Comparison of ENCODE assay signal across 16 mouse cellular contexts in the genomic region with DNA sequence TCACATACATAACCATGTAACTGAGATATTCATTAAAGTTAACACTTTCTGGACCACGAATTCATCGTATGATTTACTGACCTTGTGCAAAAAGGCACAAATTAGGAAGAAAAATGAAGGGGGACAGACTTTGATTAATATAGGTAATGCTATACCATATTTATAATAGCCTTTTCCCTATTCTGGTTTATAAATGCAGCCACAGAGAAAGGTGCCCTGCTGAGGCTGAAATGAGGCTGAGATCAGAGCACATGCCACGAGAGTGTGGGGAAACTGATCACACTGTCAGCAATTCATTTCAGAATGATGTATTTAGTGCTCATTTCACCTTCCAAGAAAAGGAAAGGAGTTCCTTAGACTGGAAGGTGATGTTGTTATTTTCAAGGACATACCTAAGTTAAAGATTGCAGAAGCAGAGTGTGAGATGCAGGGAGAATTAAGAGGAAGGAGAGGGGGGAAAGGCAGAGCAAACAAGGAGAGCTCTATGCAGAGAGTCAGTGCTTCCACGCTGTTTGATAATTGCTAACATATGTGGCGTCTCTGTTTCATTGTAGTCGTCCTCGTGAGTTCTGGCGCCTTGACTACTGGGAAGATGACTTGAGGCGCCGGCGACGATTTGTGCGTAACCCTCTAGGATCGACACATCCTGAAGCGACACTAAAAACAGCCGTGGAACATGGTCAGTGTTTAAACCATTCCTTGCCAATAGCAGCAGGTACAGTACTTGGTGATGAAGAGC. TPM values are rescaled to one million over a fixed set of nuclear protein-coding genes. Genes with fewer than 3 reads are reported as not detected.
DNase-seq lines count a peak whose midpoint lies in the region; ATAC-seq lines count a peak whose summit lies in the region.
"Had no signal": no experiment of that assay in that cellular context is flagged by ENCODE, and none has a peak within 500 bp of the region (broad histone marks: within the 10 kb centered on the region; RNA-seq: fewer than 3 reads in every experiment).

No protein-coding gene starts in this region.

- 0 out of 2 replicates have a peak overlapping the region, but pooled peaks have one; percentile 3 for H3K4me2 ChIP-seq in midbrain, embryonic 14.5 days (ENCODE audit: low read length)
- H3K4me2 ChIP-seq in midbrain, embryonic 16.5 days (ENCODE audit: low read length) = no peak overlapping the region
- peak overlapping the region; percentile 60 for H3K4me2 ChIP-seq in limb, embryonic 13.5 days (replicated peaks)
- H3K4me2 ChIP-seq in neural tube, embryonic 15.5 days = peak overlapping the region; percentile 17
- H3K4me2 ChIP-seq in kidney, embryonic 16.5 days (replicated peaks; ENCODE audit: low read depth, low read length) = no peak overlapping the region
- H3K4me2 ChIP-seq: liver, embryonic 13.5 days had no signal

- no peak for ATAC-seq in midbrain, embryonic 14.5 days (ENCODE audit: low FRiP score, low TSS enrichment)
- no peak for ATAC-seq in midbrain, embryonic 16.5 days
- ATAC-seq in limb, embryonic 13.5 days (ENCODE audit: low FRiP score, low read depth) = peak; percentile 86; the same call in 1 of the 2 replicates
- peak; percentile 59; the same call in 1 of the 2 replicates for ATAC-seq in neural tube, embryonic 15.5 days (ENCODE audit: low FRiP score)
- ATAC-seq in kidney, embryonic 16.5 days (ENCODE audit: low FRiP score, low TSS enrichment) = no peak

- DNase-seq in midbrain, embryonic 14.5 days = no peak
- peak; percentile 77 for DNase-seq in forelimb bud, embryonic 11.5 days (ENCODE audit: low read depth, low spot score)
- no peak for DNase-seq in left cerebral cortex, postnatal 36 days (ENCODE audit: low spot score in 2 of 2)
- DNase-seq in Muller cell, postnatal 12 days (ENCODE audit: inconsistent ontology term) = no peak
- DNase-seq: gastrocnemius, adult 2 months; heart, postnatal 4 days; kidney, adult 8-10 months; liver, embryonic 13.5 days; lung, postnatal 10 days had no signal

- no peak overlapping the region for H3K9ac ChIP-seq in midbrain, embryonic 14.5 days (replicated peaks; ENCODE audit: low read length)
- H3K9ac ChIP-seq in midbrain, embryonic 16.5 days (ENCODE audit: low read depth, low read length) = no peak overlapping the region
- H3K9ac ChIP-seq in limb, embryonic 13.5 days = peak overlapping the region; percentile 19; the same call in 1 of the 2 replicates
- H3K9ac ChIP-seq in neural tube, embryonic 15.5 days (replicated peaks) = no peak overlapping the region
- H3K9ac ChIP-seq in kidney, embryonic 16.5 days (replicated peaks; ENCODE audit: low read length) = no peak overlapping the region
- H3K9ac ChIP-seq: liver, embryonic 13.5 days had no signal

- 0 out of 2 replicates have a peak overlapping the region, but pooled peaks have one; percentile 28 for H3K27ac ChIP-seq in midbrain, embryonic 14.5 days (replicated peaks; ENCODE audit: low read depth, low read length)
- H3K27ac ChIP-seq in midbrain, embryonic 16.5 days (ENCODE audit: low read length) = no peak overlapping the region
- peak overlapping the region; percentile 76; the same call in 1 of the 2 replicates for H3K27ac ChIP-seq in limb, embryonic 13.5 days
- peak overlapping the region; percentile 72 for H3K27ac ChIP-seq in neural tube, embryonic 15.5 days (replicated peaks)
- no peak overlapping the region for H3K27ac ChIP-seq in kidney, embryonic 16.5 days (ENCODE audit: low read length)
- H3K27ac ChIP-seq: gastrocnemius, adult 2 months; liver, embryonic 13.5 days had no signal

- H3K36me3 ChIP-seq in midbrain, embryonic 14.5 days (ENCODE audit: control insufficient read depth, insufficient read depth, low read length) = no peaks in the 10 kb centered on the region
- H3K36me3 ChIP-seq in midbrain, embryonic 16.5 days (ENCODE audit: control insufficient read depth, insufficient read depth, low read length) = no peaks in the 10 kb centered on the region
- H3K36me3 ChIP-seq in limb, embryonic 13.5 days = no peaks in the 10 kb centered on the region
- H3K36me3 ChIP-seq in neural tube, embryonic 15.5 days = no peaks in the 10 kb centered on the region
- no peaks in the 10 kb centered on the region for H3K36me3 ChIP-seq in kidney, embryonic 16.5 days (ENCODE audit: insufficient read depth, low read length)
- H3K36me3 ChIP-seq: liver, embryonic 13.5 days had no signal

- no peaks in the 10 kb centered on the region for H3K9me3 ChIP-seq in midbrain, embryonic 14.5 days (ENCODE audit: control insufficient read depth, low read length)
- no peaks in the 10 kb centered on the region for H3K9me3 ChIP-seq in midbrain, embryonic 16.5 days (replicated peaks; ENCODE audit: control insufficient read depth, low read length, poor library complexity, severe bottlenecking)
- no peaks in the 10 kb centered on the region for H3K9me3 ChIP-seq in limb, embryonic 13.5 days
- no peaks in the 10 kb centered on the region for H3K9me3 ChIP-seq in neural tube, embryonic 15.5 days (replicated peaks)
- no peaks in the 10 kb centered on the region for H3K9me3 ChIP-seq in kidney, embryonic 16.5 days (ENCODE audit: low read length)
- H3K9me3 ChIP-seq: G1E; liver, embryonic 13.5 days had no signal

- no peaks in the 10 kb centered on the region for H3K27me3 ChIP-seq in midbrain, embryonic 14.5 days (ENCODE audit: control insufficient read depth, insufficient read depth, low read length)
- H3K27me3 ChIP-seq in midbrain, embryonic 16.5 days (ENCODE audit: control insufficient read depth, insufficient read depth, low read depth, low read length) = no peaks in the 10 kb centered on the region
- H3K27me3 ChIP-seq in limb, embryonic 13.5 days = no peaks in the 10 kb centered on the region
- no peaks in the 10 kb centered on the region for H3K27me3 ChIP-seq in neural tube, embryonic 15.5 days (replicated peaks)
- H3K27me3 ChIP-seq in kidney, embryonic 16.5 days (ENCODE audit: insufficient read depth, low read length) = no peaks in the 10 kb centered on the region
- H3K27me3 ChIP-seq: liver, embryonic 13.5 days had no signal

- 60% methylated on average over 16 of the region's 16 CpGs for WGBS in midbrain, embryonic 14.5 days
- WGBS in midbrain, embryonic 16.5 days = 62% methylated on average over 16 of the region's 16 CpGs
- 15% methylated on average over 16 of the region's 16 CpGs for WGBS in limb, embryonic 13.5 days
- 34% methylated on average over 16 of the region's 16 CpGs for WGBS in neural tube, embryonic 15.5 days
- WGBS in kidney, embryonic 16.5 days = 73% methylated on average over 16 of the region's 16 CpGs

- intact Hi-C loops in left cerebral cortex, postnatal 36 days (cut with DNase I) = no loop called here

- no peak overlapping the region for H3K4me3 ChIP-seq in midbrain, embryonic 14.5 days (replicated peaks; ENCODE audit: low read depth, low read length)
- H3K4me3 ChIP-seq in midbrain, embryonic 16.5 days (ENCODE audit: low read depth, low read length) = no peak overlapping the region
- H3K4me3 ChIP-seq in limb, embryonic 13.5 days = peak overlapping the region; percentile 31
- no peak overlapping the region for H3K4me3 ChIP-seq in neural tube, embryonic 15.5 days (replicated peaks)
- H3K4me3 ChIP-seq in kidney, embryonic 16.5 days (ENCODE audit: low read length) = no peak overlapping the region
- H3K4me3 ChIP-seq: gastrocnemius, adult 2 months; liver, embryonic 13.5 days had no signal

- H3K4me1 ChIP-seq in midbrain, embryonic 14.5 days (ENCODE audit: control insufficient read depth, insufficient read depth, low read length) = no peaks in the 10 kb centered on the region
- H3K4me1 ChIP-seq in midbrain, embryonic 16.5 days (ENCODE audit: control insufficient read depth, insufficient read depth, low read length) = no peaks in the 10 kb centered on the region
- H3K4me1 ChIP-seq in limb, embryonic 13.5 days = peaks cover 11% of the 10 kb centered on the region
- peaks cover 7% of the 10 kb centered on the region for H3K4me1 ChIP-seq in neural tube, embryonic 15.5 days
- H3K4me1 ChIP-seq in kidney, embryonic 16.5 days (ENCODE audit: insufficient read depth, low read length) = no peaks in the 10 kb centered on the region
- H3K4me1 ChIP-seq: liver, embryonic 13.5 days had no signal

RNA-seq across cellular contexts. Expression of a gene that starts 16.7 kb away (rescaled TPM):
- polyA plus RNA-seq in midbrain, embryonic 14.5 days (2014; fragmentation: Nextera tagmentation; extraction: Ambion mirVana) = 88.5 and 106 TPM in 2 replicates
- polyA plus RNA-seq in midbrain, embryonic 16.5 days (2015; fragmentation: Nextera tagmentation; extraction: Ambion mirVana) = 53.9 and 67.8 TPM in 2 replicates
- 92.9 and 96.3 TPM in 2 replicates for polyA plus RNA-seq in limb, embryonic 13.5 days (2015; fragmentation: Nextera tagmentation; extraction: Ambion mirVana)
- polyA plus RNA-seq in neural tube, embryonic 15.5 days (2015; fragmentation: Nextera tagmentation; extraction: Ambion mirVana) = 174 and 200 TPM in 2 replicates
- total RNA-seq in left cerebral cortex, postnatal 36 days (2021) = not detected
- 0.65 and 0.69 TPM in 2 replicates for polyA plus RNA-seq in kidney, embryonic 16.5 days (2015; fragmentation: Nextera tagmentation; extraction: Ambion mirVana)
- total RNA-seq: common myeloid progenitor, adult 5-6 weeks; monocyte, adult 5-6 weeks had no signal

Comparison
In these comparisons a context has a peak if more than half of its experiments do, and no peak if none do; other contexts are left out.
1. H3K27ac ChIP-seq: peak in midbrain, embryonic 14.5 days (single experiment), limb, embryonic 13.5 days (single experiment) and neural tube, embryonic 15.5 days (single experiment); none in midbrain, embryonic 16.5 days (single experiment) and kidney, embryonic 16.5 days (single experiment).
2. H3K4me2 ChIP-seq: peak in midbrain, embryonic 14.5 days (single experiment), limb, embryonic 13.5 days (single experiment) and neural tube, embryonic 15.5 days (single experiment); none in midbrain, embryonic 16.5 days (single experiment) and kidney, embryonic 16.5 days (single experiment).
3. ATAC-seq: peak in limb, embryonic 13.5 days (single experiment) and neural tube, embryonic 15.5 days (single experiment); none in midbrain, embryonic 14.5 days (single experiment), midbrain, embryonic 16.5 days (single experiment) and kidney, embryonic 16.5 days (single experiment).
4. RNA of a gene that starts 16.7 kb away (polyA plus RNA-seq): 174 to 200 TPM in neural tube, embryonic 15.5 days, 88.5 to 106 TPM in midbrain, embryonic 14.5 days, 92.9 to 96.3 TPM in limb, embryonic 13.5 days and 53.9 to 67.8 TPM in midbrain, embryonic 16.5 days; 0.65 to 0.69 TPM in kidney, embryonic 16.5 days; every median in the first group is over 10 times any median in the second.